Mouse (Mus musculus) olfactory bulb, adult 2 months (tissue): Measurements from ENCODE around the gene Tesk2.

ENCODE experiments used
- CTCF ChIP-seq: fragments of 200-500 bp; IDR thresholded peaks from 2 replicates; pipeline ENCODE4 v1.5.1; 2012; ENCODE audit warnings: low read depth, mild to moderate bottlenecking, low read length, moderate library complexity; ENCODE audit not compliant: insufficient read depth
- POLR2A ChIP-seq: fragments of 200-500 bp; IDR thresholded peaks from 2 replicates; pipeline ENCODE4 v1.6.1; 2012; ENCODE audit warnings: mild to moderate bottlenecking, low read depth, low read length, moderate library complexity; ENCODE audit not compliant: insufficient read depth

DNA sequence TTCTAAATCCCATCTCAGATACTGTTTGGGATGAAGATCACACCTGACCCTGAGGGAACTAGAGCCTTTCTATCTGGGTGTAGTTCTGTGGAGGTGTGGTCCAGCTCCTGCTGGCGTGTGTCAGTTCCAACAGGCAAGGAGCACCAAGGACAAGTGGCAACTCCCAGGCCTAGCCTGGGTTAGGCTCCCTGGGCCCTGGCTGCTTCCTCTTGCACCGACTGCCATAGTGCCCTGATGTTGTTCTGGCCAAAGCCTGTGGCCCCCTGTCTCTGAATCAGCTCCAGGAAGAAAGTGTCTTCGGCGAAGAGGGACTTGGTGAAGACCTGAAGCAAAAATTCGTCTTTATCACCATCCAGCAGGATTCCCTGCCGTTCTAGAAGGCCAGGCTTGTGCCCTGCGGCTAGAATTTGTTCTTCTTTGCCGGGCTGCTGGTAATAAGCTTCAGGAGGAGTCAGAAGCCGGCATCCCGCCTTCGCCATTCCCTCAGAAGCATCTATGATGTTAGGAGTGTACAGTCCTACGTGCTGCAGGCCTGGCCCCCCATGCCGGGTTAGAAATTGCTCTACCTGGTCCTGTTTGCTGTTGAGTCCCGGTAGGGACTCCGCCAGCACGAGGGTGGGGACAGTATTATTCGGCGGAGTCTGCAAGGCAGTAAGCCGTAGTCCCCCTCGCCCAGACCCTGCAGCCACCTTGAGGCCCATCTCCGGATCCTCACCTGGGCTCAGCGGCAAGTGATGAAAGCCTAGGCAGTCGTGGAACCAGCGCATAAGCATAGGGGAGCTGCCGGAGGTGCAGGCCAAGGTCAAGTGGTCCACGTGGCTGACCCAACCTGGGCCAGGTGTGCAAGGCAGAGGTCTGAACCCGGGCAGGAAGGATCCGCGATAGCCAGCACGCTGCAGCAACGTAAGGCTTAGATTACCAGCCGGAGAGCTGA, 99.5 kb downstream of the Tesk2 start:
- TF ChIP-seq CTCF (no peak), POLR2A (no peak)
